Mouse (Mus musculus): ENCODE data around the gene Zfp770.

- TF ChIP-seq TAL1 (IDR thresholded peaks at IDR 0.05; ENCODE audit: low read length): no peak
- TF ChIP-seq GATA1 (IDR thresholded peaks at IDR 0.05; ENCODE audit: low read length): no peak
Observed at GRCm38 (mm10) chr2:114173248-114173647, 28.0 kb downstream of the Zfp770 start.

Data from erythroblast, embryonic 14.5 days (primary cell).